Mouse (Mus musculus) limb, embryonic 15.5 days (tissue): ENCODE results near the gene Clec16a. TPM values are rescaled to one million over a fixed set of nuclear protein-coding genes. Genes with fewer than 3 reads are reported as not detected.

Experiments used
- ATAC-seq: fragments of 200-750 bp; cut with Nextera tagmentation; 2 replicates; pipeline ENCODE4 v1.8.0; 2017; ENCODE audit warnings: low read depth, moderate TSS enrichment; ENCODE audit not compliant: insufficient number of reproducible peaks, low FRiP score, low TSS enrichment
- H3K27ac ChIP-seq: fragments of 300-500 bp; sonication (generic); 2 replicates; pipeline ENCODE4 v1.5.1; 2015; ENCODE audit warnings: moderate library complexity, mild to moderate bottlenecking, inconsistent platforms
- H3K27me3 ChIP-seq: fragments of 300-500 bp; sonication (generic); 2 replicates; pipeline ENCODE4 v1.6.1; 2015; ENCODE audit warnings: inconsistent platforms
- H3K36me3 ChIP-seq: fragments of 300-500 bp; sonication (generic); 2 replicates; pipeline ENCODE4 v1.6.1; 2015; ENCODE audit warnings: inconsistent platforms
- H3K4me1 ChIP-seq: fragments of 300-500 bp; sonication (generic); 2 replicates; pipeline ENCODE4 v1.6.1; 2015; ENCODE audit warnings: inconsistent platforms
- H3K4me2 ChIP-seq: fragments of 300-500 bp; sonication (generic); 2 replicates; pipeline ENCODE4 v1.6.1; 2015; ENCODE audit warnings: mild to moderate bottlenecking, inconsistent platforms
- H3K4me3 ChIP-seq: fragments of 300-500 bp; sonication (generic); 2 replicates; pipeline ENCODE4 v1.5.1; 2015; ENCODE audit warnings: mild to moderate bottlenecking, inconsistent platforms
- H3K9ac ChIP-seq: fragments of 300-500 bp; sonication (generic); 2 replicates; pipeline ENCODE4 v1.6.1; 2015; ENCODE audit warnings: inconsistent platforms
- H3K9me3 ChIP-seq: fragments of 300-500 bp; sonication (generic); 2 replicates; pipeline ENCODE4 v1.6.1; 2016; ENCODE audit warnings: inconsistent platforms
- WGBS: fragments of 180-500 bp; shearing (Covaris S2); methylation state at CpG from one replicate; pipeline ENCODE4 v1.1.7; 2015; 5-methylcytosine and 5-hydroxymethylcytosine counted together
- polyA plus RNA-seq: library from polyadenylated mRNA; unstranded; fragments of >200 nt; fragmentation: Nextera tagmentation; extraction: Ambion mirVana; gene quantifications from 2 replicates; pipeline ENCODE4 v1.2.1, GENCODE M21; 2015

The Clec16a gene
- polyA plus RNA-seq, 1 experiment from 2014 or later = 34.3 TPM

- Histone ChIP-seq H3K9me3 (no peaks in the 10 kb centered on the region), H3K4me3 (no peak overlapping the region), H3K9ac (no peak overlapping the region), H3K36me3 (0 out of 2 replicates have a peak, but pooled peaks cover 6% of the 10 kb centered on the region), H3K4me1 (peaks cover 10% of the 10 kb centered on the region), H3K27me3 (no peaks in the 10 kb centered on the region), H3K27ac (no peak overlapping the region), H3K4me2 (no peak overlapping the region)
- 71% methylated on average over 1 of the region's 1 CpGs for WGBS
- no peak for ATAC-seq
These were observed 148.3 kb downstream of the Clec16a start for GRCm38 (mm10) chr16:10693424-10693823.

DNA sequence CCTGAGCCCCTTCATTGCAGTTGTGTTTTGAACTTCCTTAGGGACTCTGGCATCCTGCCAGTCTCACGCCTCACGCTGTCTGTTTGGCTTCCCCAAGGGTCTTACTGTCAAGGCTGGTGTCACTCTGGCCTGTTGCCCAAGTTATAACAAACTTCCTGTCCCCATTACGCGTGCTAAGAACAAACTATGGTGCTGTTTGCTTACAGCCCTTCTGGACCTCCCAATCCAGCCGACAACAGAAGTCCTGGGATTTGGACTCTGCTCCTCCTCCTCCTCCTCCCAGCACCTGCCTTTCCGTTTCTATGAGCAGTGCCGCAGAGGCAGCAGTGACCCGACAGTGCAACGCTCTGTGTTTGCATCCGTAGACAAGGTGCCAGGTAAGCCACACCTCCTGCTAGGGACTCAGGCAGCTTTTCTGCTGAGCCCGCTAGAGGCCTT, 149.3 kb downstream of the Clec16a start:
- Histone ChIP-seq H3K4me3 (no peak overlapping the region), H3K4me1 (peaks cover 10% of the 10 kb centered on the region), H3K4me2 (no peak overlapping the region), H3K27ac (no peak overlapping the region), H3K9ac (no peak overlapping the region), H3K9me3 (no peaks in the 10 kb centered on the region), H3K36me3 (0 out of 2 replicates have a peak, but pooled peaks cover 6% of the 10 kb centered on the region), H3K27me3 (no peaks in the 10 kb centered on the region)
- no peak for ATAC-seq
- WGBS = 32% methylated on average over 11 of the region's 11 CpGs

DNA sequence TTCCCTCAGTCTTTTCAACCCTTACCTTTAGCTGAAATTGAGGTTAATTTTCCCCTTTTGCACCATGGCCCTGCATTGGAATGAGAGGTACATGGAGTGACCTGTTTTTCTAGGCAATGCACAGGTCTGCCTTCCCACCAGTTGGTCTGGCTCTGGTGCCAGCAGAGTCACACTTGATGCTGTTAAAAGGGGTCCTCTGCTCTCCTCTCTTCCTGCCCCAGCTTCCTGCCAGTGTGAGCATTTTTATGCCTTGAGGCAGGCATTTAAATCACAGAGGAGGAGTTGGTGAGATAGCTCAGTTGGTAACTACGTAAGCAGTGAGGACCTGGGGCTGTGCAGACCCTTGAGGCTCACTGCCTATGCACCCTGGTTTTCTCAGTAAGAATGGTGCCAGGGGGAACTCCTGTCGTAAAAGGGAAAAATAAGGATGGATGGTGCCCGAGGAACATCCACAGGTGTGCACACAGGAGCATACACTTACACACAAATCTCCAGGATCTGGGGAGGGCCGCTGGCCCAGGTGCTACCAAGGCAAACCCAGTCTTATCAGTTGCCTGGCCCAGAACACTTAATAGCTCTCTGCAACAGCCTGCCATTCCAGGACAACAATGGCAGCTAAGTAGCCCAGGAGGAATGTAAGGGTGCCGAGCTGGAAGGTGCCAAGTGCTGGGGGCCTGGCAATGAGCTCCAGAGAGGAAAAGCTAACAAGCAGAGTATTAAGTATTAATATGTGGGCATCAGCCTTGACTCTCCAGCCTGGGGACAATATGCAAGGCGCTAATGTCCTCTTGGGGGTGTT, 152.9 kb downstream of the Clec16a start:
- Histone ChIP-seq H3K9ac (no peak overlapping the region), H3K4me3 (no peak overlapping the region), H3K4me2 (no peak overlapping the region), H3K9me3 (no peaks in the 10 kb centered on the region), H3K27me3 (no peaks in the 10 kb centered on the region), H3K36me3 (no peaks in the 10 kb centered on the region), H3K4me1 (peaks cover 10% of the 10 kb centered on the region), H3K27ac (no peak overlapping the region)
- ATAC-seq = no peak
- 59% methylated on average over 6 of the region's 6 CpGs for WGBS

DNA sequence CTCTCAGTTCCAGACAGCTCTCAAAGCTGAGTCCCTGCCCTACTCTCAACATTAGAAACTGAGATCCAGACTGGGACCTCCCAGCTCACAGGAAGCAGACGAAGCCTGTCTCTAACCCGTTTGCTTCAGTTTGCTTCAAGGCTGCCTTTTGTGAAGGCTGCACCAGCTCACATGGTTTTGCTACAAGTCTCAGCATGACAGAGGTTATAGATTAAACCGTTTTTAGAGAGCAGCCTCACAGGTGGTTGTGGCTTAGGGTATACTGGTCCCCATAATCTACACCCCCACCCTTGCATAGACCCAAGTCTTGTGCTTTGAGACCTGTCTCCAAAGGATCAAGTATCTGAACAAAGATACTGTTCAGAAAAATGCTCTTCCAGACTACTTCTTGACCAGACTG, 154.2 kb downstream of the Clec16a start:
- 47% methylated on average over 3 of the region's 3 CpGs for WGBS
- Histone ChIP-seq H3K9me3 (no peaks in the 10 kb centered on the region), H3K4me2 (no peak overlapping the region), H3K4me3 (no peak overlapping the region), H3K27me3 (no peaks in the 10 kb centered on the region), H3K9ac (no peak overlapping the region), H3K27ac (no peak overlapping the region), H3K36me3 (no peaks in the 10 kb centered on the region), H3K4me1 (peaks cover 13% of the 10 kb centered on the region)
- no peak for ATAC-seq

DNA sequence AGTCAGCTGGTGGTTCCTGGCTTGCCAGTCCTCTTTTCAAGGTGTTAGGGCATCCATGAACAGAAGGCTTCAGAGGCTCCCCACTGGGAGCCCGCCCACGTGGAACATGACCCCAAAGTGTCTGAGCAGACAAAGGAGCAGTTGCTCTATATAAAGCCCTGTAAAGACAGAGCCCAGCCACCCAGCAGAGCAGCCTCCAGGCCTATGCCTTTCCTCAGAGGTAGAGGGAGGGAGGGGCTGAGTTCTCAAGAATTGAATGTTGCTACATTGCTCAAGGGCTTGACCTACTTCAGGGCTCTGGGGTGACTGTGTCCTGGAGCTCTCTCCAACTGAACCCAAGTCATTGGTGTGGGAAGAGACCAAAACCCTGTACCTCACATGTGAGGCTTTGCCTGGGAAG, 155.0 kb downstream of the Clec16a start:
- ATAC-seq = no peak
- Histone ChIP-seq H3K9ac (no peak overlapping the region), H3K4me1 (peaks cover 12% of the 10 kb centered on the region; the same call in 1 of the 2 replicates), H3K4me2 (no peak overlapping the region), H3K4me3 (no peak overlapping the region), H3K9me3 (no peaks in the 10 kb centered on the region), H3K36me3 (no peaks in the 10 kb centered on the region), H3K27ac (no peak overlapping the region), H3K27me3 (no peaks in the 10 kb centered on the region)
- WGBS = 48% methylated on average over 2 of the region's 2 CpGs

DNA sequence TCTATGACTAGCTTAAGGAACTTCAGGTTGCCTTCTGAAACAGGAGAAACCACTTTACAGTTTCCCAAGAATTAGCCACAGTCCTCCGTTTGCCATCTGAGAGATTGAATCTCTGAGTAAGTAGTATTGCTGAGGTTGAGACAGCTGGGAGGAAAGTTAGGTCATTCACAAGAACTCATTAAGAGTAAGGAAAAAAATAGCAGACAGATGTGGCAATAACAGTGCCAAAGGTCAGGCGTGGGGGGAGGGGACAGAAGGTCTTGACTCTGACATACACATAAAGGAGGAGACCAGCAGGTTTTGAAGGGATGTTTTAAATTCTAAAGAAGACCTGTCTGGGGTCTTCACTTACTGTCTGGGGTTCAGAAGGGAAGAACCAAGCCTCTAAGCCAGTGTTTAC, 157.3 kb downstream of the Clec16a start:
- ATAC-seq = no peak
- 43% methylated on average over 2 of the region's 2 CpGs for WGBS
- Histone ChIP-seq H3K4me2 (no peak overlapping the region), H3K36me3 (no peaks in the 10 kb centered on the region), H3K9me3 (no peaks in the 10 kb centered on the region), H3K9ac (no peak overlapping the region), H3K4me1 (peaks cover 9% of the 10 kb centered on the region; the same call in 1 of the 2 replicates), H3K4me3 (no peak overlapping the region), H3K27ac (no peak overlapping the region), H3K27me3 (no peaks in the 10 kb centered on the region)

GRCm38 (mm10) chr16:10703932-10704331, 158.8 kb downstream of the Clec16a start:
- ATAC-seq = no peak

GRCm38 (mm10) chr16:10705396-10705795, 160.3 kb downstream of the Clec16a start:
- H3K27ac ChIP-seq = no peak overlapping the region
- H3K4me2 ChIP-seq = no peak overlapping the region
- ATAC-seq = no peak
- no peak overlapping the region for H3K9ac ChIP-seq
- H3K9me3 ChIP-seq = no peaks in the 10 kb centered on the region
- no peaks in the 10 kb centered on the region for H3K27me3 ChIP-seq
- 66% methylated on average over 1 of the region's 1 CpGs for WGBS
- H3K36me3 ChIP-seq = no peaks in the 10 kb centered on the region
- peaks cover 8% of the 10 kb centered on the region; the same call in 1 of the 2 replicates for H3K4me1 ChIP-seq
- H3K4me3 ChIP-seq = no peak overlapping the region

More at GRCm38 (mm10) chr16:10703932-10704331, 158.8 kb downstream of the Clec16a start:
- no peaks in the 10 kb centered on the region for H3K27me3 ChIP-seq
- 47% methylated on average over 4 of the region's 4 CpGs for WGBS
- H3K27ac ChIP-seq = 0 out of 2 replicates have a peak overlapping the region, but pooled peaks have one; percentile 8
- no peak overlapping the region for H3K4me2 ChIP-seq
- no peaks in the 10 kb centered on the region for H3K36me3 ChIP-seq
- no peak overlapping the region for H3K4me3 ChIP-seq
- no peak overlapping the region for H3K9ac ChIP-seq
- H3K4me1 ChIP-seq = peaks cover 8% of the 10 kb centered on the region; the same call in 1 of the 2 replicates
- H3K9me3 ChIP-seq = no peaks in the 10 kb centered on the region

- Histone ChIP-seq H3K4me2 (no peak overlapping the region), H3K27ac (peak overlapping the region; percentile 76), H3K36me3 (no peaks in the 10 kb centered on the region), H3K4me3 (no peak overlapping the region), H3K27me3 (no peaks in the 10 kb centered on the region), H3K9me3 (no peaks in the 10 kb centered on the region), H3K9ac (no peak overlapping the region), H3K4me1 (peaks cover 13% of the 10 kb centered on the region)
- WGBS = 41% methylated on average over 1 of the region's 1 CpGs
- ATAC-seq = no peak
These were observed 166.4 kb downstream of the Clec16a start for GRCm38 (mm10) chr16:10711524-10711923.

DNA sequence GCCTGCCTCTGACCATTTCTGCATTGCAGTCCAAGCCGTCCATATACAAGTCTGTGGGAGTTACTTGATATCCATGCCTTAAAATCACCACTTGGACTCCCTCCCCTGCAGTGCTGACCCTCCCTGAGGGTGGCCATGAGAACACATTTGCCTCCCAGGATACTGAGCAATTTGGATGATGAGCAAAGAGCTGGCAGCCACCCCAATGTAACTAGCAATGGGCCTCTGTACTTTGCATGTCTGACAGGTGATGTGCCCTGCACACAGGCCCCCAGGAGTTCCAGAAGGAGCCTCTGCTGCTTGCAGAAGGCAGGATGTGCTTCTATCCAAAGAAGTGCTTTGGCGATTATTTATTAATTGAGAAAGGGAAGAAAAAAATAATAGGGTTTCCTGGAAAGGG, 167.9 kb downstream of the Clec16a start:
- H3K4me3 ChIP-seq = no peak overlapping the region
- H3K4me1 ChIP-seq = peaks cover 13% of the 10 kb centered on the region
- no peak for ATAC-seq
- no peak overlapping the region for H3K4me2 ChIP-seq
- no peaks in the 10 kb centered on the region for H3K9me3 ChIP-seq
- H3K36me3 ChIP-seq = no peaks in the 10 kb centered on the region
- H3K27ac ChIP-seq = no peak overlapping the region
- WGBS = 45% methylated on average over 2 of the region's 2 CpGs
- H3K9ac ChIP-seq = no peak overlapping the region
- H3K27me3 ChIP-seq = no peaks in the 10 kb centered on the region

- no peak overlapping the region for H3K9ac ChIP-seq
These were observed 168.5 kb downstream of the Clec16a start for GRCm38 (mm10) chr16:10713441-10714239.

DNA sequence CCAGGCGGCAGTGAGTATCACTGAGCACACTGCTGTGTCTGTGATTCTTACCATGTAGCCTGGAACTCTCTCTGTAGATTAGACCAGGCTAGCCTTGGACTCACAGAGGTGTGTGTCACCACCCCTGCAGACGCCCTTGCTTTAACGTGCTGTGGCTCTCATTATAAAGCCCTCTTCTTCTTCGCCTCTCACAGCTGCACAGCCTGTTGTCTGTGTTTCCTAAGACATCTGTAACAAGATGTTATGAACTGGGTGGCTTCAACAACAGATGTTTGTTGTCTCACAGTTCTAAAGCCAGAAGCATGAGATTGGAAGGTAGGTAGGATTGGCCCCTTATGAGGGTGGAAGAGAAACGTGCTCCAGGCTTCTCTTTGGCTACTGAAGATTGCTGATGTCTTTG, 170.1 kb downstream of the Clec16a start:
- 78% methylated on average over 5 of the region's 5 CpGs for WGBS
- H3K9me3 ChIP-seq = no peaks in the 10 kb centered on the region
- no peak for ATAC-seq
- peaks cover 13% of the 10 kb centered on the region for H3K4me1 ChIP-seq
- no peaks in the 10 kb centered on the region for H3K36me3 ChIP-seq
- no peak overlapping the region for H3K9ac ChIP-seq
- H3K27me3 ChIP-seq = no peaks in the 10 kb centered on the region
- no peak overlapping the region for H3K27ac ChIP-seq
- H3K4me2 ChIP-seq = no peak overlapping the region
- H3K4me3 ChIP-seq = no peak overlapping the region

More at GRCm38 (mm10) chr16:10713441-10714239, 168.5 kb downstream of the Clec16a start:
- no peak for ATAC-seq
- Histone ChIP-seq H3K27ac (peak overlapping the region; percentile 24; the same call in 1 of the 2 replicates), H3K4me2 (no peak overlapping the region), H3K4me3 (no peak overlapping the region), H3K36me3 (no peaks in the 10 kb centered on the region), H3K9me3 (no peaks in the 10 kb centered on the region), H3K27me3 (no peaks in the 10 kb centered on the region), H3K4me1 (peaks cover 13% of the 10 kb centered on the region)
- WGBS = 48% methylated on average over 7 of the region's 7 CpGs
